Mouse (Mus musculus) midbrain, embryonic 13.5 days (tissue): Measurements from ENCODE around the gene Spata2. TPM values are rescaled to one million over a fixed set of nuclear protein-coding genes. Genes with fewer than 3 reads are reported as not detected.

Experiments
- ATAC-seq: fragments of 200-750 bp; cut with Nextera tagmentation; 2 replicates; pipeline ENCODE4 v1.8.0; 2017; ENCODE audit warnings: mild to moderate bottlenecking, moderate TSS enrichment, moderate library complexity
- H3K27ac ChIP-seq: fragments of 300-500 bp; sonication (generic); 2 replicates; pipeline ENCODE4 v1.5.1; 2015; ENCODE audit warnings: inconsistent platforms, mild to moderate bottlenecking, moderate library complexity
- H3K27me3 ChIP-seq: fragments of 300-500 bp; sonication (generic); 2 replicates; pipeline ENCODE4 v1.6.1; 2015; ENCODE audit warnings: mild to moderate bottlenecking, inconsistent platforms
- H3K36me3 ChIP-seq: fragments of 300-500 bp; sonication (generic); 2 replicates; pipeline ENCODE4 v1.6.1; 2015; ENCODE audit warnings: mild to moderate bottlenecking, inconsistent platforms
- H3K4me1 ChIP-seq: fragments of 300-500 bp; sonication (generic); replicated peaks from 2 replicates; pipeline ENCODE4 v1.6.1; 2015; ENCODE audit warnings: inconsistent platforms
- H3K4me2 ChIP-seq: fragments of 300-500 bp; sonication (generic); replicated peaks from 2 replicates; pipeline ENCODE4 v1.6.1; 2015; ENCODE audit warnings: moderate library complexity, mild to moderate bottlenecking, inconsistent platforms
- H3K4me3 ChIP-seq: fragments of 300-500 bp; sonication (generic); replicated peaks from 2 replicates; pipeline ENCODE4 v1.5.1; 2015; ENCODE audit warnings: mild to moderate bottlenecking, inconsistent platforms
- H3K9ac ChIP-seq: fragments of 300-500 bp; sonication (generic); replicated peaks from 2 replicates; pipeline ENCODE4 v1.6.1; 2015; ENCODE audit warnings: mild to moderate bottlenecking, inconsistent platforms
- H3K9me3 ChIP-seq: fragments of 300-500 bp; sonication (generic); 2 replicates; pipeline ENCODE4 v1.6.1; 2016; ENCODE audit warnings: mild to moderate bottlenecking, inconsistent platforms
- WGBS: fragments of 180-500 bp; shearing (Covaris S2); methylation state at CpG from one replicate; pipeline ENCODE4 v1.1.7; 2015; 5-methylcytosine and 5-hydroxymethylcytosine counted together
- polyA plus RNA-seq: library from polyadenylated mRNA; unstranded; fragments of >200 nt; fragmentation: Nextera tagmentation; extraction: Ambion mirVana; gene quantifications from 2 replicates; pipeline ENCODE4 v1.2.1, GENCODE M21; 2015

Gene Spata2
- polyA plus RNA-seq, 1 experiment from 2014 or later, result 30.2 TPM

DNA sequence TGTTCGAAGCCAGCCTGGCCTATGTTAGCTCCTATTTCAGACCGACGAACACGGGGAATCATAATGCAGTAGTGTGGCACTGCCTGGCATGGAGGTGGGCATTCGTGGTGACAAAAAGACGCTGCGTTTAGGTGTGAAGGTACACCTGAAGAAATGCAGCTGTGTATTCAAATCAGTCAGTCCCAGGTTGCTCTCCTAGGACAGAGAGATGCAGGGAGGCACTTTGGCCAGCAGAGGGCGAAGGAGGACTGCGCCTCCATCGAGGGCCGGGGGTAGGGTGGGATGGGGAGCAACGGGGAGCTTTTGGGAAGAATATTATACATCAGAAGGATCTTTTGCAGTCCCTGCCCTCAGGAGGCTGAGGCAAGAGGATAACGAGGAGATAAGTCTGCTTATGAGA lies 39.4 kb upstream of the Spata2 start:
- no peaks in the 10 kb centered on the region for H3K9me3 ChIP-seq
- no peak overlapping the region for H3K27ac ChIP-seq
- H3K27me3 ChIP-seq, result peaks cover 25% of the 10 kb centered on the region
- no peak overlapping the region for H3K9ac ChIP-seq
- H3K36me3 ChIP-seq, result no peaks in the 10 kb centered on the region
- no peak overlapping the region for H3K4me2 ChIP-seq
- no peak overlapping the region for H3K4me3 ChIP-seq
- H3K4me1 ChIP-seq, result peaks cover 8% of the 10 kb centered on the region
- WGBS, result 22% methylated on average over 13 of the region's 13 CpGs
- ATAC-seq, result no peak

DNA sequence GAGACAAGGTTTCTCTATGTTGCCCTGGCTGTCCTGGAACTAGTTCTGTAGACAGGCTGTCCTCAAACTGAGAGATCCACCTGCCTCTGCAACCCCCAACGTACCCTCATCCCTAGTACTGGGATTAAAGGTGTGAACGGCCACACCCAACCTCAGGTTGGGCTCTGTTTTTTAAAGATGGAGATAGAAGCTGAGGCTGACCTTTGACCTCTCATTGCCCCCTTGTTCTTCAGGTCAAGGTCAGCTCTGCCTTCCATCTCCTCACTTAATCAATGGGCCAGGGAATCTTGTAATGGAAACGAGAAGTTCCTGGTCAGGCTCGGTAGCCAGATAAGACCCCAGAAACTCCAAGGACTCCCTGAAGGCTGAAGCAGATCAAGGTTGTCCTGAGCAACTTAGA lies 37.8 kb upstream of the Spata2 start:
- ATAC-seq, result no peak
- Histone ChIP-seq H3K9ac (no peak overlapping the region), H3K4me3 (no peak overlapping the region), H3K4me2 (no peak overlapping the region), H3K4me1 (peaks cover 6% of the 10 kb centered on the region; the same call in 1 of the 2 replicates), H3K27ac (no peak overlapping the region), H3K9me3 (no peaks in the 10 kb centered on the region), H3K27me3 (peaks cover 11% of the 10 kb centered on the region), H3K36me3 (no peaks in the 10 kb centered on the region)
- whole genome bisulfite sequencing, result 81% methylated on average over 4 of the region's 4 CpGs

DNA sequence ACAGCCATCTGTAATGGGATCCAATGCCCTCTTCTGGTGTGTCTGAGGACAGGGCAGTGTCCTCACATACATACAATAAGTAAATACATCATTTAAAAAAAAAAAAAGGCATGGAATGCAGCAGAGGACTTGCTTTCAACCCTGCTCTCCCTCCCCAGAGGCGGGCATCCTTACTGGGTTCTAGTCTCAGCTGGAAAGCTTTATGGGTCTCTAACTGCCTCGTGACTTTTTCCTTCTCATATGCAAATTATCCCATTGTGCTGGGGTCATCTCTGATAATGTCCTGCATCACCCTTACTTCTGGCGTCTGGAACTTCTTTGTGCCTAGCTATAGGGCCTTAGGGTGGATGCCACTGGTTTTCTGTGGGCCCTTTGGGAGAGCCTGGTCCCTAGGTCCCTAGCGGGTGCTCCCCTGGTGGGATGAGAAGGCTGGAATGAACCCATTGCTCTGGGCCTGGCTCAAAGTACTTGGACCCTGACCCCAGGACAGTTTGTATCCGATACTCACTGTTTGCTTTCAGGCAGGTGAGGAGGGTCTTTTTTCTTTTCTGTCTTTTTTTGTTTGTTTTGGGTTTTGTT lies 37.3 kb upstream of the Spata2 start:
- WGBS, result 17% methylated on average over 5 of the region's 5 CpGs
- no peak overlapping the region for H3K27ac ChIP-seq
- H3K9ac ChIP-seq, result 0 out of 2 replicates have a peak overlapping the region, but pooled peaks have one; percentile 4
- no peak overlapping the region for H3K4me2 ChIP-seq
- no peak for ATAC-seq
- H3K9me3 ChIP-seq, result no peaks in the 10 kb centered on the region
- H3K4me1 ChIP-seq, result peaks cover 6% of the 10 kb centered on the region; the same call in 1 of the 2 replicates
- H3K4me3 ChIP-seq, result no peak overlapping the region
- H3K27me3 ChIP-seq, result peaks cover 7% of the 10 kb centered on the region
- H3K36me3 ChIP-seq, result no peaks in the 10 kb centered on the region

DNA sequence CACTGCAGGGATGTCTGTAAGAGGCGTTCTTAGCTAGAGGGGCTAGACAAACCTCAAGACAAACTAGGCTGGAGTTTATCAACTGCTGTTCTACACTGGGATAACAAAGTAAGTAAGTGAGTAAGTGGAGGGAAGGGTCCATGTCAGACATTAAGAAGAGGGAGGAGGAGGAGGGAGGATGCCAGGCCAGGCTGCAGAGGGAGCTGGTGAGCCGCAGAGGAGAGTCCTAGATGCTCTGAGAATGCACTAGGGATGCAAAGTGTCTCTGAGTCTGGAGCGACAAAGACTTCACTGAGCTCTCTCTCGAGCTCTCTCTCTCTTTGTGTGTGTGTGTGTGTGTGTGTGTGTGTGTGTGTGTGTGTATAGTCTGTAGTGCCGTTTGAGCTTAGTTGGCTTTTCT lies 35.6 kb upstream of the Spata2 start:
- Histone ChIP-seq H3K9me3 (no peaks in the 10 kb centered on the region), H3K4me2 (no peak overlapping the region), H3K36me3 (no peaks in the 10 kb centered on the region), H3K4me1 (peaks cover 6% of the 10 kb centered on the region; the same call in 1 of the 2 replicates), H3K9ac (no peak overlapping the region), H3K4me3 (no peak overlapping the region), H3K27me3 (no peaks in the 10 kb centered on the region; the same call in 1 of the 2 replicates), H3K27ac (no peak overlapping the region)
- WGBS, result 14% methylated on average over 5 of the region's 5 CpGs
- no peak for ATAC-seq

DNA sequence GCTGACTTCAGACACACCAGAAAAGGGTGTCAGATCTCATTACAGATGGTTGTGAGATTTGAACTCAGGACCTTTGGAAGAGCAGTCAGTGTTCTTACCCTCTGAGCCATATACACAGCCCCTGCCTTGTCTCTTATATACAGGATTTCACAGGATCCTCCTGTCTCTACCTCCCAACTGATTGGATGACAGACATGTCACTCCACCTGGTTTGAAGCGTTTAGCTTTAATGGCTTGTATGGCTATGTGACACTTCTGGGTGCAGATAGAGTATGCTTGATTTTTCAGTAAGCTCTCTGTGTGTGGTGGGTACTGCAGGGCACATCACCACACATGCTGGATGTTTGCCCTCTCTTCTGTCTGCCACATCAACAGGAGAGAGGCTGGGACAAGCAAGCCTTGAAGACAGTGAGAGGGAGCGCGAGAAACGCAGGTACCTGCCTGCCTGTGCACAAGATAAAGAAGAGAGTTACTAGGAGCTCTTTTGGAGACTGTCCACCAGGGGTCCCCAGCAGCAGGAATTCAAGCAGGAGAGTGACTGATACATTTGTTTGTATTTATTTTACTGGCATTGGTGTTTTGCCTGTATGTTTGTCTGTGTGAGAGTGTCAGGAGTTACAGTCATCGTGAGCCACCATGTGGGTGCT lies 27.0 kb upstream of the Spata2 start:
- Histone ChIP-seq H3K4me3 (no peak overlapping the region), H3K27ac (no peak overlapping the region), H3K4me1 (no peaks in the 10 kb centered on the region), H3K4me2 (no peak overlapping the region), H3K9ac (no peak overlapping the region), H3K36me3 (peaks cover 52% of the 10 kb centered on the region), H3K27me3 (no peaks in the 10 kb centered on the region), H3K9me3 (no peaks in the 10 kb centered on the region)
- 75% methylated on average over 5 of the region's 5 CpGs for WGBS
- ATAC-seq, result no peak

DNA sequence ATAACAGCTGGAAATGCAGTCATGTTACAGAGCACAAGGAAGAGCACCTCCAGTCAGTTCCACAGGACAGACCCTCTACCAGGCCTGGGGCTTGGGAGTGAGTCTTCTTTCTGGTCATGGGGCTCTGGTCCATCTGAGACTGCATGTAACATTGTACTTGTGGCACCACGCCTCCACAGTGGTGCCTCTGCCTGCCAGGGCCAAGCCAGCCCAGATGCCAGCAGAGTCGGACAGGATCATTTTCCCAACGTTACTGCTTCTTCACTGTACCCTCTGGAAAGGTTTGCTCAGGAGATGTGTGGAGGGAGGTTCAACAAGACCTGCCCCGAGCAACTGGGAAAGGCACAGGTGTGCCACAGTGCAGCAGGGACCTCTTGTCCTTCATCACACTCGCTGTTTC lies 23.0 kb upstream of the Spata2 start:
- no peak overlapping the region for H3K27ac ChIP-seq
- peaks cover 91% of the 10 kb centered on the region for H3K36me3 ChIP-seq
- H3K4me2 ChIP-seq, result no peak overlapping the region
- H3K4me3 ChIP-seq, result no peak overlapping the region
- no peak for ATAC-seq
- H3K9ac ChIP-seq, result no peak overlapping the region
- H3K27me3 ChIP-seq, result no peaks in the 10 kb centered on the region
- H3K9me3 ChIP-seq, result no peaks in the 10 kb centered on the region
- 94% methylated on average over 5 of the region's 5 CpGs for WGBS
- no peaks in the 10 kb centered on the region for H3K4me1 ChIP-seq

DNA sequence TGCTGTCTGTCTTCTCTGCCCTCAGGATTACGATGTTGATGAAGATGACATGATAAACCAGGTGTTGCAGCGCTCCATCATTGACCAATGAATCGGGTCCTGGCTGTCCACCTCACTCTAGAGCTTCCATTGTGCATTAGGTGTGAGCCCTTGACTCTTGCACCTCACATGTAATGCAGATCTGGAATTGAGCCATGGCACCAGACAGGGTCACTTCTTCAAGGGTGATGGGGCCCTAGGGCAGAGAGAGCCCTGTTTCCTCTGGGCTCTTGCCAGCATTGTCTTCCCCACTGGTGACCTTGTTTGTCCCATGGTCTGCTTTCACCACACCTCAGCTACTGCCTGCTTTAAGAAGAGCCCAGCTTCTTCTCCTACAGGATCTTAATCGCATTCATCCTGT lies 22.0 kb upstream of the Spata2 start:
- H3K36me3 ChIP-seq, result peaks cover 94% of the 10 kb centered on the region
- ATAC-seq, result no peak
- H3K9me3 ChIP-seq, result no peaks in the 10 kb centered on the region
- no peak overlapping the region for H3K27ac ChIP-seq
- 95% methylated on average over 4 of the region's 4 CpGs for WGBS
- H3K27me3 ChIP-seq, result no peaks in the 10 kb centered on the region
- H3K4me2 ChIP-seq, result no peak overlapping the region
- no peaks in the 10 kb centered on the region for H3K4me1 ChIP-seq
- H3K9ac ChIP-seq, result no peak overlapping the region
- H3K4me3 ChIP-seq, result no peak overlapping the region

DNA sequence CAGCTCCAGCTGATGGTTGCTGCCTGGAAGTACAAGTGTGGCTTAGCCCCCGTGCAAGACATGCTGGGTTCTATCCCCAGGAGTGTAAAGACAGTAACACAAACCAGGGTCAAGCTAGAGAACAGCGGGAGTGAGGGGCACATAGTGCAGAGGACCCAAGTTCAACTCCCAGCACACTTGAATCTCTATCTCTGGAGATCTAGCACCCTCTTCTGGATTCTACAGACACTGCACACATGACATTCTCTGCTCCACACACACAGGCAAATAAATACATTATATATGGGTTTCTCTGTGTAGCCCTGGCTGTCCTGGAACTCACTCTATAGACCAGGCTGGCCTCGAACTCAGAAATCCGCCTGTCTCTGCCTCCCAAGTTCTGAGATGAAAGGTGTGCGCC lies 20.3 kb upstream of the Spata2 start:
- WGBS, result 93% methylated on average over 5 of the region's 5 CpGs
- H3K27me3 ChIP-seq, result no peaks in the 10 kb centered on the region
- no peak for ATAC-seq
- no peak overlapping the region for H3K4me3 ChIP-seq
- H3K9ac ChIP-seq, result no peak overlapping the region
- H3K9me3 ChIP-seq, result no peaks in the 10 kb centered on the region
- H3K4me1 ChIP-seq, result no peaks in the 10 kb centered on the region
- no peak overlapping the region for H3K27ac ChIP-seq
- no peak overlapping the region for H3K4me2 ChIP-seq
- H3K36me3 ChIP-seq, result peaks cover 98% of the 10 kb centered on the region

DNA sequence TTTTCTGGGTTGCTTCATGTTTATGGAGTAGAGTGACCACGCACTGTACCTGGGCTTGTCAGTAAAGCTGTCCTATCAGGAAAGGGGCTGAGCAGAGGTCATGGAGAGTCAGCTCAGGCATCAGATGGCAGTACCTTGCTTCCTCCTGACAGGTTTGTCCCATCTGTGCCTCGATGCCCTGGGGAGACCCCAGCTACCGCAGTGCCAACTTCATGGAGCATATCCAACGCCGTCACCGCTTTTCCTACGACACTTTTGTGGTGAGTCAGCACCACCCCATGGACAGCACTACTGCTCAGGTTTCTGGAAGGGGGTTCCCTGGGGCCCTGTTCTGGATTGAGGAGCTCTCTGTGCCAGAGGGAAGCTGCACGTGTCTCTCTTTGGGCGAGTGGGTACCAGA lies 19.7 kb upstream of the Spata2 start:
- Histone ChIP-seq H3K4me1 (no peaks in the 10 kb centered on the region; the same call in 1 of the 2 replicates), H3K9ac (no peak overlapping the region), H3K4me2 (no peak overlapping the region), H3K36me3 (peaks cover 98% of the 10 kb centered on the region), H3K27ac (no peak overlapping the region), H3K9me3 (no peaks in the 10 kb centered on the region), H3K27me3 (no peaks in the 10 kb centered on the region), H3K4me3 (no peak overlapping the region)
- ATAC-seq, result no peak
- 92% methylated on average over 9 of the region's 9 CpGs for WGBS

DNA sequence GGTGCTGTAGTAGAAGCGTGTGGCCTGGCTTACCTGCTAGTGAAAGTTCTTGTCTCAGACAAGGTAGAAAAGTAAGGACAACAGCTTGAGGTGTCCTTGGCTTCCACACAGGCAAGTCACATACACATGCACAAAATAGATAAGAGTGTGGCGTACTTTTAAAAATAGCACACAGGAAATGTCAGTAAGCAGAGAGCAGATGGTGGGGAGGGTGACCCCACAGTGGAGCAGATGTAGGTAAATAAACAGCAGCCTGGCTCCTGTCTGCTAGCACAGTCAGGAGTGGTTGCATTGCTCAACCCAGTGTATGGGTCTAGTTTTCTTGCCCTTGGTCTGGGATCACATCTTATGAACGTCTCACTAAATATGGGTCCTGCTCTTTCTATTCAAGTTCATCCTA lies 17.8 kb upstream of the Spata2 start:
- no peak overlapping the region for H3K4me2 ChIP-seq
- peaks cover 88% of the 10 kb centered on the region for H3K36me3 ChIP-seq
- 95% methylated on average over 3 of the region's 3 CpGs for WGBS

DNA sequence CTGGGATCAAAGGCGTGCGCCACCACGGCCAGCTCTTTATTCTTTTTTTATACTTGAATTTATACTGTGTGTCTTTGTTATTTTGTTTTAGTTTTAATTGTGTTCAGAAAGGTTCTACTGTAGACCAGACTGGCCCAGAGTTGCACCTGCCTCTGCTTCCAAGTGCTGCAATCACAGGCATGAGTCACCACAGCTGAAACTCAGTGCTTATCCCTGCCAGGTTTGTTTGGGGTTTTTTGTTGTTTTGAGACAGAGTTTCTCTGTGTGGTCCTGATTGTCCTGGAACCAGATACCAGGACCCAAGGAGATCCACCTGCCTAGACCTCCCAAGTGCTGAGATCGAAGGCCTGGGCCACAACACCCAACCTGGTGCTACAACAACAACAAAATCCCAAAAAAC lies 15.9 kb upstream of the Spata2 start:
- Histone ChIP-seq H3K27me3 (no peaks in the 10 kb centered on the region), H3K4me3 (no peak overlapping the region), H3K4me2 (no peak overlapping the region), H3K36me3 (peaks cover 69% of the 10 kb centered on the region), H3K27ac (no peak overlapping the region), H3K4me1 (peaks cover 33% of the 10 kb centered on the region), H3K9me3 (no peaks in the 10 kb centered on the region), H3K9ac (no peak overlapping the region)
- 97% methylated on average over 4 of the region's 4 CpGs for WGBS
- ATAC-seq, result no peak

More for the DNA sequence above, 17.8 kb upstream of the Spata2 start:
- no peak for ATAC-seq
- Histone ChIP-seq H3K27ac (no peak overlapping the region), H3K4me1 (peaks cover 17% of the 10 kb centered on the region), H3K9me3 (no peaks in the 10 kb centered on the region), H3K9ac (no peak overlapping the region), H3K27me3 (no peaks in the 10 kb centered on the region), H3K4me3 (no peak overlapping the region)

DNA sequence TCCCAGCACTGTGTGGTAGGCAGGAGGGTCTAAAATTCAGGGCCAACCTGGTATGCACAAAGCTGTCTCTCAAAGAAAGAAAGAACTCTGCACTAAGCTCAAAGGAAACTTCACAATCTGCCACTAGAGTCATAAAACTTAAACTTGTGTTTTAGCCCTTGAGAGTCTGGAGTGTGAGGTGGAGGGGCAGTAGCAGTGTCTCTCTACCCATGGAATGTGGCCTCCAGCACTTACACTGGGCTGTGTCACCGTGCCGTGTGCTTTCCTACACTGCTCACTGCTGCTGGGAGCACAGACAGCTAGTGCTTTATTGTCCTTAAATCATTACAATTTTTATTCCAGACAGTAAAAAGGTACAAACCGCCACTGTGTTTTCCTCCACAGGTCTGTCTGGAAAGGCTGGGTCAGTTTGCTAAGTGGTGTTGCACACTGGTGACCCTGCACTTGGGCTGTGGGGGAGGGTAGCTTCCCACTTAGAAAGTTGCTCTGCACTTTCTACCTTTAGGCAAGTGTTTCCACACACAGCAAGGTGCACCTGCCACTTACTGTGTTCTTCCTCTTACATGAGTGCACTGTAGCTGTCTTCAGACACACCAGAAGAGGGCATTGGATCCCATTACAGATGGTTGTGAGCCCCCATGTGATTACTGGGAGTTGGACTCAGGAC lies 15.2 kb upstream of the Spata2 start:
- no peaks in the 10 kb centered on the region for H3K27me3 ChIP-seq
- H3K4me3 ChIP-seq, result no peak overlapping the region
- no peak overlapping the region for H3K4me2 ChIP-seq
- peaks cover 35% of the 10 kb centered on the region for H3K4me1 ChIP-seq
- H3K9ac ChIP-seq, result no peak overlapping the region
- H3K36me3 ChIP-seq, result peaks cover 62% of the 10 kb centered on the region
- no peak for ATAC-seq
- 99% methylated on average over 3 of the region's 3 CpGs for WGBS
- no peak overlapping the region for H3K27ac ChIP-seq
- H3K9me3 ChIP-seq, result no peaks in the 10 kb centered on the region
